Comparison of ENCODE assay signal across 27 mouse cellular contexts in genomic region chr4:56815131-56815530, GRCm38 (mm10). TPM values are rescaled to one million over a fixed set of nuclear protein-coding genes. Genes with fewer than 3 reads are reported as not detected.
DNase-seq lines count a peak whose midpoint lies in the region; ATAC-seq and TF ChIP-seq lines count a peak whose summit lies in the region.
"Had no signal": no experiment of that assay in that cellular context is flagged by ENCODE, and none has a peak within 500 bp of the region (broad histone marks: within the 10 kb centered on the region; RNA-seq: fewer than 3 reads in every experiment).

No protein-coding gene starts in this region.

- no peaks in the 10 kb centered on the region; the same call in 1 of the 2 replicates for H3K4me1 ChIP-seq in embryonic facial prominence, embryonic 11.5 days (ENCODE audit: control insufficient read depth, insufficient read depth, low read length)
- peaks cover 13% of the 10 kb centered on the region; the same call in 1 of the 2 replicates for H3K4me1 ChIP-seq in limb, embryonic 12.5 days (replicated peaks)
- H3K4me1 ChIP-seq: forebrain, embryonic 10.5 days; forebrain, embryonic 13.5 days; intestine, embryonic 15.5 days had no signal

- H3K9me3 ChIP-seq in embryonic facial prominence, embryonic 11.5 days (replicated peaks; ENCODE audit: control insufficient read depth, low read length), result no peaks in the 10 kb centered on the region
- H3K9me3 ChIP-seq in limb, embryonic 12.5 days, result no peaks in the 10 kb centered on the region
- H3K9me3 ChIP-seq: forebrain, embryonic 10.5 days; forebrain, embryonic 13.5 days; heart, embryonic 10.5 days; heart, embryonic 13.5 days; intestine, embryonic 15.5 days had no signal

- DNase-seq in layer of hippocampus, adult 2 months (ENCODE audit: low spot score in 2 of 2), result no peak
- DNase-seq in layer of hippocampus, adult 9-10 months (ENCODE audit: low spot score), result no peak
- DNase-seq in embryonic facial prominence, embryonic 11.5 days (ENCODE audit: low spot score), result peak; percentile 10
- peak; percentile 10 for DNase-seq in hindlimb bud, embryonic 11.5 days (ENCODE audit: extremely low spot score, low read depth, low spot score)
- DNase-seq in cerebellum, adult 9-10 months, result no peak
- no peak for DNase-seq in gastrocnemius, postnatal 25 days
- no peak for DNase-seq in layer of hippocampus, adult 9-11 months
- DNase-seq: adrenal gland, adult 8-10 months; adrenal gland, postnatal 25 days; cerebellum, adult 11-12 months; cerebellum, adult 8-10 months; cerebellum, postnatal 14 days; gastrocnemius, adult 2 months; gastrocnemius, postnatal 14 days; heart, adult 18-20 months; heart, postnatal 14 days; heart, postnatal 4 days had no signal

- H3K4me3 ChIP-seq in layer of hippocampus, adult 2 months, result no peak overlapping the region
- no peak overlapping the region for H3K4me3 ChIP-seq in embryonic facial prominence, embryonic 11.5 days (ENCODE audit: low read depth, low read length)
- no peak overlapping the region for H3K4me3 ChIP-seq in limb, embryonic 12.5 days (replicated peaks)
- H3K4me3 ChIP-seq: forebrain, embryonic 10.5 days; forebrain, embryonic 13.5 days; gastrocnemius, adult 2 months; heart, embryonic 10.5 days; heart, embryonic 13.5 days; intestine, embryonic 15.5 days had no signal

- no peaks in the 10 kb centered on the region for H3K27me3 ChIP-seq in embryonic facial prominence, embryonic 11.5 days (ENCODE audit: control insufficient read depth, insufficient read depth, low read length)
- no peaks in the 10 kb centered on the region for H3K27me3 ChIP-seq in limb, embryonic 12.5 days
- H3K27me3 ChIP-seq: forebrain, embryonic 13.5 days; heart, embryonic 13.5 days; intestine, embryonic 15.5 days had no signal

- H3K9ac ChIP-seq in embryonic facial prominence, embryonic 11.5 days (replicated peaks; ENCODE audit: low read length), result no peak overlapping the region; the same call in 1 of the 2 replicates
- no peak overlapping the region for H3K9ac ChIP-seq in limb, embryonic 12.5 days (replicated peaks)
- H3K9ac ChIP-seq: forebrain, embryonic 13.5 days; heart, embryonic 13.5 days; hindbrain, embryonic 14.5 days; intestine, embryonic 15.5 days had no signal

- peak overlapping the region; percentile 36; the same call in 1 of the 2 replicates for H3K27ac ChIP-seq in layer of hippocampus, adult 2 months
- H3K27ac ChIP-seq in embryonic facial prominence, embryonic 11.5 days (replicated peaks; ENCODE audit: low read depth, low read length), result no peak overlapping the region
- H3K27ac ChIP-seq in limb, embryonic 12.5 days, result 0 out of 2 replicates have a peak overlapping the region, but pooled peaks have one; percentile 24
- H3K27ac ChIP-seq: forebrain, embryonic 10.5 days; forebrain, embryonic 13.5 days; gastrocnemius, adult 2 months; heart, embryonic 10.5 days; heart, embryonic 13.5 days; hindbrain, embryonic 14.5 days; hindbrain, postnatal 0 days; intestine, embryonic 15.5 days had no signal

- H3K36me3 ChIP-seq in embryonic facial prominence, embryonic 11.5 days (replicated peaks; ENCODE audit: control insufficient read depth, insufficient read depth, low read depth, low read length), result no peaks in the 10 kb centered on the region
- H3K36me3 ChIP-seq in limb, embryonic 12.5 days, result peaks cover 31% of the 10 kb centered on the region
- H3K36me3 ChIP-seq: intestine, embryonic 15.5 days had no signal

- ATAC-seq in embryonic facial prominence, embryonic 11.5 days (replicated peaks; ENCODE audit: insufficient number of reproducible peaks, low FRiP score, low TSS enrichment, low read depth), result no peak
- ATAC-seq in limb, embryonic 12.5 days (ENCODE audit: insufficient number of reproducible peaks, insufficient read depth, low FRiP score, low TSS enrichment, low read depth), result peak; percentile 30; the same call in 1 of the 2 replicates
- ATAC-seq: CD4-positive, CD25-positive, alpha-beta regulatory T cell, adult 4 months; forebrain, embryonic 13.5 days; forebrain, embryonic 16.5 days; hindbrain, postnatal 0 days; intestine, embryonic 15.5 days had no signal

- 67% methylated on average over 8 of the region's 8 CpGs for WGBS in embryonic facial prominence, embryonic 11.5 days
- WGBS in limb, embryonic 12.5 days, result 48% methylated on average over 8 of the region's 8 CpGs

- no peak overlapping the region for H3K4me2 ChIP-seq in embryonic facial prominence, embryonic 11.5 days (ENCODE audit: low read depth, low read length)
- no peak overlapping the region for H3K4me2 ChIP-seq in limb, embryonic 12.5 days
- H3K4me2 ChIP-seq: forebrain, embryonic 13.5 days; heart, embryonic 13.5 days; hindbrain, embryonic 14.5 days; intestine, embryonic 15.5 days had no signal

- no peak for TF ChIP-seq CTCF in layer of hippocampus, adult 2 months (conservative IDR thresholded peaks at IDR 0.05)

RNA-seq across cellular contexts. Expression of gene Fam206a, which starts 13.0 kb away (rescaled TPM):
- total RNA-seq in layer of hippocampus, adult 2 months (2021), result 10 to 100 TPM; 17.6 to 18.1 TPM
- polyA plus RNA-seq in embryonic facial prominence, embryonic 11.5 days (2014; fragmentation: Nextera tagmentation; extraction: Ambion mirVana), result 27.7 and 29.7 TPM in 2 replicates
- 21.0 and 24.7 TPM in 2 replicates for polyA plus RNA-seq in limb, embryonic 12.5 days (2016; fragmentation: Nextera tagmentation; extraction: Ambion mirVana)
- total RNA-seq in gastrocnemius, postnatal 25 days (2021), result 1 to 10 TPM; 1.7 TPM

RNA-seq across cellular contexts. Expression of gene Elp1, which starts 13.0 kb away (rescaled TPM):
- 10 to 100 TPM; 61.9 to 63.7 TPM for total RNA-seq in layer of hippocampus, adult 2 months (2021)
- polyA plus RNA-seq in embryonic facial prominence, embryonic 11.5 days (2014; fragmentation: Nextera tagmentation; extraction: Ambion mirVana), result 92.8 and 111 TPM in 2 replicates
- polyA plus RNA-seq in limb, embryonic 12.5 days (2016; fragmentation: Nextera tagmentation; extraction: Ambion mirVana), result 78.4 and 87.6 TPM in 2 replicates
- total RNA-seq in gastrocnemius, postnatal 25 days (2021), result 10 to 100 TPM; 19.4 to 20.5 TPM

RNA-seq across cellular contexts. Expression of gene Ctnnal1, which starts 49.9 kb away (rescaled TPM):
- total RNA-seq in layer of hippocampus, adult 2 months (2021), result 10 to 100 TPM; 14.3 to 17.4 TPM
- polyA plus RNA-seq in embryonic facial prominence, embryonic 11.5 days (2014; fragmentation: Nextera tagmentation; extraction: Ambion mirVana), result 34.2 and 36.0 TPM in 2 replicates
- 40.2 and 40.4 TPM in 2 replicates for polyA plus RNA-seq in limb, embryonic 12.5 days (2016; fragmentation: Nextera tagmentation; extraction: Ambion mirVana)
- 10 to 100 TPM in 1 of 2 experiments, 1 to 10 TPM in 1; 9.9 to 11.7 TPM for total RNA-seq in gastrocnemius, postnatal 25 days (2021)

Comparison
In these comparisons a context has a peak if more than half of its experiments do, and no peak if none do; other contexts are left out.
1. DNase-seq: peak in embryonic facial prominence, embryonic 11.5 days (single experiment) and hindlimb bud, embryonic 11.5 days (single experiment); none in layer of hippocampus, adult 2 months (0 of 2), layer of hippocampus, adult 9-10 months (single experiment), cerebellum, adult 9-10 months (single experiment), gastrocnemius, postnatal 25 days (single experiment) and layer of hippocampus, adult 9-11 months (single experiment).
2. RNA of gene Fam206a, which starts 13.0 kb away (total RNA-seq): 17.6 to 18.1 TPM in layer of hippocampus, adult 2 months; 1.7 TPM in gastrocnemius, postnatal 25 days; every median in the first group is over 4 times any median in the second.